Mouse (Mus musculus): ENCODE data around the gene Mctp1. TPM values are rescaled to one million over a fixed set of nuclear protein-coding genes. Genes with fewer than 3 reads are reported as not detected.
"Not testable (repeated sequence)": the region's sequence is repeated elsewhere in the genome, so short reads cannot be mapped to it uniquely, and the experiment has no call there.

Gene Mctp1
- polyA plus RNA-seq (2014; fragmentation: Nextera tagmentation; extraction: Ambion mirVana) = 1.8 and 2.0 TPM in 2 replicates

DNA sequence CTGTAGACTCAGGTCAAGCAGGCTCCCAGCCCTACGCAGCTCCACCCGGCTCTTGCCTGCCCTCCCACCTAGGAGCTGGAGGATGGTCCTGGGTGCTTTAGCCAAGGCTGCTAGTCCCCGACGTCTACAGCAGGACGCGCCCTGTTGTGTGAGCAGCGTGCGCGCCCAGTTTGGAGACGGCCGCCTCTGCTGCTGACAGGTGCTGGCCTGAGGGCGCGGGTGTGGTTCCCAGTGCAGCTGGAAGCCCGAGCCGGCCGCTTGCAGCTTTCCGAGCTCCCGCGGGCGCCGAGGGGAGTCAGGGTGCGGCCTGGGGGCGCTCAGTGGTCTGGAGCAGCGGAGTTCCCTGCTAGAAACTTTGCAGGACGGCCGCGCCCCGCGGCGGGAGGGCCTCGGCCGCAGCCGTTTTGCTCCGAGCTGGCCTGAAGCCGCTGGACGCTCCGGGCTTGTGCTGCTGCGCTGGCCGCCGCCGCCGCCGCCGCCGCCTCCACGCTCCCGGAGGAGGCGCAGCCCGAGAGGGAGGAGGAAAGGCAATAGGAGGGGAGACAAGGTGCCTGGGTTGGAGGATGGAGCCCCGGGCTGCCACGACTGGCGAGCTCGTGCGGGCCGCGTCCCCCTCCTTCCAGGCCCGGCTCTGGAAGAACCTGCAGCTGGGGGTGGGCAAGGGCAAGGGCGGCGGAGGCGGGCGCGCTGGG, at the start of gene Mctp1:
Gene Mctp1, plus strand, starts transcription at position 564 of the 692 bp plus-strand sequence.
- H3K36me3 ChIP-seq (ENCODE audit: control insufficient read depth, insufficient read depth, low read length) = no peaks in the 10 kb centered on the region
- H3K4me2 ChIP-seq (replicated peaks; ENCODE audit: low read depth, low read length) = peak within 1 kb of the TSS; percentile 90
- peak within 1 kb of the TSS; percentile 56 for H3K4me3 ChIP-seq (ENCODE audit: low read depth, low read length)
- H3K27me3 ChIP-seq (ENCODE audit: control insufficient read depth, insufficient read depth, low read length) = no peaks in the 10 kb centered on the region
- 0 out of 2 replicates have a peak, but pooled peaks cover 4% of the 10 kb centered on the region for H3K4me1 ChIP-seq (ENCODE audit: control insufficient read depth, insufficient read depth, low read length)
- peak within 1 kb of the TSS; percentile 22; the same call in 1 of the 2 replicates for H3K9ac ChIP-seq (replicated peaks; ENCODE audit: low read depth, low read length)
- peak; percentile 91 for ATAC-seq (ENCODE audit: insufficient number of reproducible peaks, insufficient read depth, low FRiP score, low read depth)
- H3K27ac ChIP-seq (ENCODE audit: low read length) = peak within 1 kb of the TSS; percentile 63
- under 1% methylated on average over 60 of the region's 62 CpGs for WGBS
- no peaks in the 10 kb centered on the region for H3K9me3 ChIP-seq (ENCODE audit: control insufficient read depth, low read depth, low read length)

DNA sequence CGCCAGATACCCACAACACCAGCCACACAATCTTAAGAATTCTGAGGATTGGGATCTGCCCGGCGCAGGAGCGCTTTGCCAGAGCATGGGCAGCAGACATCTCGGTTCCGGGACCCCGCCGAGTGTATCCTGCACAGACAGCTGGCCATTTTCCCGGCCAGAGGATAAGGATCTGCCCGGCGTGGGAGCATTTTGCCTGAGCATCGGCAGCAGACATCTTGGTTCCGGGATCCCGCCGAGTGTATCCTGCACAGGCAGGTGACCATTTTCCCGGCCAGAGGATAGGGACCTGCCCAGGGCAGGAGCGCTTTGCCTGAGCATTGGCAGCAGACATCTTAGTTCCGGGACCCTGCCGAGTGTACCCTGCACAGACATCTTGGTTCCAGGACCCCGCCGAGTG, 38.4 kb upstream of the Mctp1 start:
- 68% methylated on average over 19 of the region's 21 CpGs for WGBS
- H3K4me1 ChIP-seq (ENCODE audit: control insufficient read depth, insufficient read depth, low read length); H3K9me3 ChIP-seq (ENCODE audit: control insufficient read depth, low read depth, low read length); H3K4me2 ChIP-seq (replicated peaks; ENCODE audit: low read depth, low read length); H3K27me3 ChIP-seq (ENCODE audit: control insufficient read depth, insufficient read depth, low read length); ATAC-seq (ENCODE audit: insufficient number of reproducible peaks, insufficient read depth, low FRiP score, low read depth); H3K9ac ChIP-seq (replicated peaks; ENCODE audit: low read depth, low read length); H3K27ac ChIP-seq (ENCODE audit: low read length); H3K4me3 ChIP-seq (ENCODE audit: low read depth, low read length); H3K36me3 ChIP-seq (ENCODE audit: control insufficient read depth, insufficient read depth, low read length): not testable (repeated sequence)

DNA sequence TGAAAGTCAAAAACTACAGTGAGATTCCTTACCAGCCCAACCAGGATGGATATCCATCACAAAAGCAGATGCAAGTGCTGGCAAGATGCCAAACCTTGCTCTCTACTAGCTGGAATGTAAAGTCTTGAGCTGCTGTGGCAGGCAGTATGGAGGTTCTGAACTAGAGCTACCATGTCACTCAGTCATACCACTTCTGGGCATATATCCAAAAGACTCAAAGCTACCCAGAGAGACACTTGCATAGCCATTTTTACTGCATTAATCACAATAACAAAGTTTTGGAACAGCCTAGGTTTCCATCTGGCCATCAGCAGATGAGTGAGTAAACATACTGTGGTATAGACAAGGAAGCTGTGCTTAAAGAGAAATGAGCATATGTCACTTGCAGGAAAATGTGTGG, 25.6 kb upstream of the Mctp1 start:
- Histone ChIP-seq H3K4me3 (ENCODE audit: low read depth, low read length) (no peak overlapping the region), H3K4me2 (replicated peaks; ENCODE audit: low read depth, low read length) (no peak overlapping the region), H3K27me3 (ENCODE audit: control insufficient read depth, insufficient read depth, low read length) (no peaks in the 10 kb centered on the region), H3K4me1 (ENCODE audit: control insufficient read depth, insufficient read depth, low read length) (no peaks in the 10 kb centered on the region), H3K9me3 (ENCODE audit: control insufficient read depth, low read depth, low read length) (no peaks in the 10 kb centered on the region), H3K27ac (ENCODE audit: low read length) (no peak overlapping the region), H3K36me3 (ENCODE audit: control insufficient read depth, insufficient read depth, low read length) (no peaks in the 10 kb centered on the region), H3K9ac (replicated peaks; ENCODE audit: low read depth, low read length) (no peak overlapping the region)
- 0 out of 2 replicates have a peak, but pooled peaks have one; percentile 53 for ATAC-seq (ENCODE audit: insufficient number of reproducible peaks, insufficient read depth, low FRiP score, low read depth)

DNA sequence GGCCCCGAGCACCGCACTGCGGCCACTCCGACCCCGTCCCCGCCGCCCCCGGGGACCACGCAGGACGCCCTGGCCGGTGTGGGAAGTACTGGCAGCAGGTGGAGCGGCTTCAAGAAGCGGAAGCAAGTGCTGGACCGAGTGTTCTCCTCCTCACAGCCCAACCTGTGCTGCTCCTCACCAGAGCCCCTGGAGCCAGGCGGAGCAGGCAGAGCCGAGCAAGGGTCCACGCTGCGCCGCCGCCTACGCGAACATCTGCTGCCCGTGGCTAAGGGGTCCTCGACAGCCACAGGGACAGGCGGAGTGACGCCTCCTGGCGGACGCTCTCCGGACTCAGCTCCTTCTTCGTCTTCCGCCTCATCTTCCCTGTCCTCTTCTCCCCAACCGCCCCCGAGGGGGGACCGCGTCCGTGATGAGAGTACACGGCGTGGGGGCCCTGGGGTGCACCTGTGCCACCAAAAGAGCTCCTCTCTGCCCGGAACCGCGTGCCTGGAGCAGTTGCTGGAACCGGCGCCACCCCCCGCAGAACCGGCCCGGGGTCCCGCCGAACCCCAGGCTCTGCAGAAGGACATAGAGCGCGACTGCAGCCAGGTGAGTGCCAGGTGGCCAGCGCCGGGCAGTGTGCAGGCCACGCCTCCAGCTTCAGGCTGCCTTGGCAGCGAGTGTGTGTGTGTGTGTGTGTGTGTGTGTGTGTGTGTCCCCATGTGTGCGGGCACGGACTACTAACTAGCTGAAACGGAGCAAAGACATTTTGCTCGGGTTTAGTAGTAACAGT, 515 bp downstream of the Mctp1 start:
- Histone ChIP-seq H3K4me3 (ENCODE audit: low read depth, low read length) (peak overlapping the region; percentile 56), H3K9me3 (ENCODE audit: control insufficient read depth, low read depth, low read length) (no peaks in the 10 kb centered on the region), H3K27ac (ENCODE audit: low read length) (peak overlapping the region; percentile 63), H3K9ac (replicated peaks; ENCODE audit: low read depth, low read length) (peak overlapping the region; percentile 22; the same call in 1 of the 2 replicates), H3K27me3 (ENCODE audit: control insufficient read depth, insufficient read depth, low read length) (no peaks in the 10 kb centered on the region), H3K36me3 (ENCODE audit: control insufficient read depth, insufficient read depth, low read length) (no peaks in the 10 kb centered on the region), H3K4me2 (replicated peaks; ENCODE audit: low read depth, low read length) (peak overlapping the region; percentile 90), H3K4me1 (ENCODE audit: control insufficient read depth, insufficient read depth, low read length) (0 out of 2 replicates have a peak, but pooled peaks cover 4% of the 10 kb centered on the region)
- ATAC-seq (ENCODE audit: insufficient number of reproducible peaks, insufficient read depth, low FRiP score, low read depth) = peak; percentile 81
- WGBS = 2% methylated on average over 57 of the region's 58 CpGs

DNA sequence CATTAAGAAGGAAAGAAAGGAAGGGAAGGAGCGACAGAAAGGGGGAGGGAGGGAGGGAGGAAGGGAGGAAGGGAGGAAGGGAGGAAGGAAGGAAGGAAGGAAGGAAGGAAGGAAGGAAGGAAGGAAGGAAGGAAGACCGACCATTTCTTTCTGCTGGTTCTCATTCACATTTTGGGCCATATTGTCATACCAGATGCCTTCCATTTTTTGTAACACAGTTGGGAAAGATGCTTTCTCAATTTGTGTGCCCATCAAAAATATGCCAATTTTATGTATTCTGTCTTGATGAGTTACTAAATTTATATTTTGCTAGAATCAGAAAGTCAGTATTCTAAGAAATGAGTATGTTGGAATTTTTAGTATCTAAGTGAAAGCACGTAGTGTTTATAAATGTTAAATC, 4.3 kb downstream of the Mctp1 start:
- Histone ChIP-seq H3K36me3 (ENCODE audit: control insufficient read depth, insufficient read depth, low read length) (no peaks in the 10 kb centered on the region), H3K9me3 (ENCODE audit: control insufficient read depth, low read depth, low read length) (no peaks in the 10 kb centered on the region), H3K27me3 (ENCODE audit: control insufficient read depth, insufficient read depth, low read length) (no peaks in the 10 kb centered on the region), H3K9ac (replicated peaks; ENCODE audit: low read depth, low read length) (no peak overlapping the region), H3K27ac (ENCODE audit: low read length) (no peak overlapping the region), H3K4me3 (ENCODE audit: low read depth, low read length) (no peak overlapping the region), H3K4me1 (ENCODE audit: control insufficient read depth, insufficient read depth, low read length) (0 out of 2 replicates have a peak, but pooled peaks cover 2% of the 10 kb centered on the region), H3K4me2 (replicated peaks; ENCODE audit: low read depth, low read length) (no peak overlapping the region)
- WGBS = 70% methylated on average over 3 of the region's 3 CpGs
- no peak for ATAC-seq (ENCODE audit: insufficient number of reproducible peaks, insufficient read depth, low FRiP score, low read depth)

DNA sequence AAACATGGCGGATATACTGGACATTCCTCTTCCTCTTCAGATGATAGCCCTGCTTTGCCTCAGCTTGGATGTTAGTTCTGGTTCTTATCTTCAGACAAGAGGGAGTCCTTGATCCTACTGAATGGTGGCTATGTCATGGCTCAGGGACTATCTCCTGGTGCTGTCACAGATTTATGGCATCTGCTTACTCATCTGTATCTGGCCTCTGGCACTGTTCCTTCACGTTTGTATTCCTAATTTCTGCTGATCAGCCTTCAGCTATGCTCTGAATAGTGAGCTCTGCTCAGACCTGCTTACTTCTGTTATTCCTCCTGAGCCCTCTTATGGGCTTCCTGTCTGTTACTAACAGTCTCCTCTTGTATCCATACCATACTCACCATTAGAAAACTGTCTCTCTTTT, 7.6 kb downstream of the Mctp1 start:
- H3K9me3 ChIP-seq (ENCODE audit: control insufficient read depth, low read depth, low read length) = no peaks in the 10 kb centered on the region
- no peak overlapping the region for H3K4me2 ChIP-seq (replicated peaks; ENCODE audit: low read depth, low read length)
- 53% methylated on average over 2 of the region's 2 CpGs for WGBS
- H3K27me3 ChIP-seq (ENCODE audit: control insufficient read depth, insufficient read depth, low read length) = no peaks in the 10 kb centered on the region
- no peak for ATAC-seq (ENCODE audit: insufficient number of reproducible peaks, insufficient read depth, low FRiP score, low read depth)
- no peaks in the 10 kb centered on the region for H3K36me3 ChIP-seq (ENCODE audit: control insufficient read depth, insufficient read depth, low read length)
- no peak overlapping the region for H3K9ac ChIP-seq (replicated peaks; ENCODE audit: low read depth, low read length)
- no peaks in the 10 kb centered on the region for H3K4me1 ChIP-seq (ENCODE audit: control insufficient read depth, insufficient read depth, low read length)
- no peak overlapping the region for H3K27ac ChIP-seq (ENCODE audit: low read length)
- H3K4me3 ChIP-seq (ENCODE audit: low read depth, low read length) = no peak overlapping the region

DNA sequence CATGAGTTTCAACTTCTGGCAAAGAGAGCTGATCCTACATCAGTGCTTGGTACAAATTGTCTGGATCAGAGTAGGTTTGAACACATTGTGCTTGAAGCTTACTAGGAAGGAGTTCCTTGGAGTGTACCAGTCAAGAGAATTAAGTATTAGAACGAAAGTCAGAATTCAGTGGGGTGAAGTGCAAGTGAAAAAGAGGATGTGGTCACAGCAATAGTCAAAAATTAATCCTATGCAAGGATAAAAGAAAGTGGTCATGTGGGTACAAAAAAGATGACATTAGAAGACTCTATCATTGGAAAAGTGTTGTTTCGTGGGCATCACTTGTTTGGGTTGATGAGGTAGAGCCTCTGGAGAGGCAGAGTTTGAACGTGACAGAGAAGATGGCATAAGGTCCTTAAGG, 8.8 kb downstream of the Mctp1 start:
- Histone ChIP-seq H3K27ac (ENCODE audit: low read length) (no peak overlapping the region), H3K4me2 (replicated peaks; ENCODE audit: low read depth, low read length) (no peak overlapping the region), H3K9ac (replicated peaks; ENCODE audit: low read depth, low read length) (no peak overlapping the region), H3K9me3 (ENCODE audit: control insufficient read depth, low read depth, low read length) (no peaks in the 10 kb centered on the region), H3K4me1 (ENCODE audit: control insufficient read depth, insufficient read depth, low read length) (no peaks in the 10 kb centered on the region), H3K27me3 (ENCODE audit: control insufficient read depth, insufficient read depth, low read length) (no peaks in the 10 kb centered on the region), H3K36me3 (ENCODE audit: control insufficient read depth, insufficient read depth, low read length) (no peaks in the 10 kb centered on the region), H3K4me3 (ENCODE audit: low read depth, low read length) (no peak overlapping the region)
- WGBS = 84% methylated on average over 3 of the region's 3 CpGs
- no peak for ATAC-seq (ENCODE audit: insufficient number of reproducible peaks, insufficient read depth, low FRiP score, low read depth)

DNA sequence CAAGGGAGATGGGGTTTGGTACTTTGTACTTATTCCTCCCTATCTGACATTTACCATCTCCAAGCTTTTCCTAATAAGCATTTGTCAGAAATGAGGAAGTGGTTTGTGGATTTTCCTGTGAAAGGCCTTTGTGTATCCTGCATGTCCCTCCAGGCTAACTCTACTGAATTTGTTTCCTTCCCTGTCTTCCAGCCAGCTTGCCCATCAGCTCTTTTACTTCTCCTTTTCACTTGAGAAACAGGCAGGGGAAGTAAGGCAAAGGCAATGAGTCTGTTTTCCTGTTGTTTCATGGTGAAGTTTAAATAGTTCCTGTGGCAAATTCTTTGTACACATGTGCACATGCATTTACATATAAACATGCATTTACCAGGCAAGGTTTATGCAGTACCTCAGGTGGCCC, 11.6 kb downstream of the Mctp1 start:
- Histone ChIP-seq H3K36me3 (ENCODE audit: control insufficient read depth, insufficient read depth, low read length) (no peaks in the 10 kb centered on the region), H3K9ac (replicated peaks; ENCODE audit: low read depth, low read length) (no peak overlapping the region), H3K4me1 (ENCODE audit: control insufficient read depth, insufficient read depth, low read length) (no peaks in the 10 kb centered on the region), H3K9me3 (ENCODE audit: control insufficient read depth, low read depth, low read length) (no peaks in the 10 kb centered on the region), H3K4me2 (replicated peaks; ENCODE audit: low read depth, low read length) (no peak overlapping the region), H3K4me3 (ENCODE audit: low read depth, low read length) (no peak overlapping the region), H3K27me3 (ENCODE audit: control insufficient read depth, insufficient read depth, low read length) (no peaks in the 10 kb centered on the region), H3K27ac (ENCODE audit: low read length) (no peak overlapping the region)
- ATAC-seq (ENCODE audit: insufficient number of reproducible peaks, insufficient read depth, low FRiP score, low read depth) = no peak

Measured in stomach, embryonic 14.5 days (tissue).